Mouse (Mus musculus): ENCODE data around the gene 6430628N08Rik. TPM values are rescaled to one million over a fixed set of nuclear protein-coding genes. Genes with fewer than 3 reads are reported as not detected.
A peak's percentile ranks its signal among the peaks of the same experiment; 100 is the strongest.

Gene 6430628N08Rik
- polyA plus RNA-seq, 1 experiment: 0.16 TPM

- peak overlapping the region; percentile 87 for H3K4me3 ChIP-seq (replicated peaks)
- no peaks in the 10 kb centered on the region for H3K27me3 ChIP-seq (replicated peaks)
- H3K4me1 ChIP-seq: peaks cover 100% of the 10 kb centered on the region
- peaks cover 100% of the 10 kb centered on the region for H3K36me3 ChIP-seq (replicated peaks; ENCODE audit: low read length)
- TF ChIP-seq GATA1 (IDR thresholded peaks at IDR 0.05; ENCODE audit: borderline replicate concordance, low read length) (no peak), FLI1 (IDR thresholded peaks at IDR 0.05; ENCODE audit: low read length) (no peak)
- H3K9me3 ChIP-seq: no peaks in the 10 kb centered on the region
These were observed 34.9 kb upstream of the 6430628N08Rik start for GRCm38 (mm10) chr4:115855609-115856008.

- Histone ChIP-seq H3K4me3 (replicated peaks) (peak overlapping the region; percentile 69), H3K4me1 (peaks cover 100% of the 10 kb centered on the region)
These were observed 34.2 kb upstream of the 6430628N08Rik start for GRCm38 (mm10) chr4:115856282-115856681.

GRCm38 (mm10) chr4:115857293-115857883 lies 33.1 kb upstream of the 6430628N08Rik start:
- Histone ChIP-seq H3K9me3 (no peaks in the 10 kb centered on the region), H3K4me3 (replicated peaks) (peak overlapping the region; percentile 71), H3K27me3 (replicated peaks) (no peaks in the 10 kb centered on the region), H3K4me1 (peaks cover 98% of the 10 kb centered on the region), H3K36me3 (replicated peaks; ENCODE audit: low read length) (peaks cover 100% of the 10 kb centered on the region)
- TF ChIP-seq GATA1 (IDR thresholded peaks at IDR 0.05; ENCODE audit: borderline replicate concordance, low read length): no peak
- TF ChIP-seq FLI1 (IDR thresholded peaks at IDR 0.05; ENCODE audit: low read length): no peak

More at GRCm38 (mm10) chr4:115856282-115856681, 34.2 kb upstream of the 6430628N08Rik start:
- Histone ChIP-seq H3K27me3 (replicated peaks) (no peaks in the 10 kb centered on the region), H3K9me3 (no peaks in the 10 kb centered on the region), H3K36me3 (replicated peaks; ENCODE audit: low read length) (peaks cover 100% of the 10 kb centered on the region)
- TF ChIP-seq GATA1 (IDR thresholded peaks at IDR 0.05; ENCODE audit: borderline replicate concordance, low read length) (no peak), FLI1 (IDR thresholded peaks at IDR 0.05; ENCODE audit: low read length) (no peak)

DNA sequence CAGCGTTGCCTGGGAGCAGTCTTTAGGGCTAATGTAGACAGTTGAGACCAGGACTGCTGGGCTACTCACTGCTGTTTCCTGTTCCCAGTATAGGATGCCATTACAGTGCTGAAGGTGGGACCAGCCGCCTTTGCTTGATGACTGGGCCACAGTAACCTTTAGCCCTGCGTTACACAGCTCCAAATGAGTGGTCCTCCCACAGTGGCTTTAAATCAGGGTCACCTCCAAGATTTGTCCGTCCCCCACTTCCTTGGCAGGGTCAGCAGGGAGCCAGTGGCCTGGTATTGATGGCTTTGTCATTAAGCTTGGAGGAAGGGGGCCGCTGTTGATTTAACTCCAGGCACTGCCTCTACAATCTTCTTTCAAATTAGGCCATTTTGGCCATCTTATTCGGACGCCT lies 27.1 kb upstream of the 6430628N08Rik start:
- Histone ChIP-seq H3K36me3 (replicated peaks; ENCODE audit: low read length) (peaks cover 100% of the 10 kb centered on the region), H3K4me3 (replicated peaks) (no peak overlapping the region), H3K4me1 (peaks cover 81% of the 10 kb centered on the region), H3K27me3 (replicated peaks) (no peaks in the 10 kb centered on the region), H3K9me3 (no peaks in the 10 kb centered on the region)
- no peak for TF ChIP-seq GATA1 (IDR thresholded peaks at IDR 0.05; ENCODE audit: borderline replicate concordance, low read length)
- no peak for TF ChIP-seq FLI1 (IDR thresholded peaks at IDR 0.05; ENCODE audit: low read length)

- Histone ChIP-seq H3K4me3 (replicated peaks) (no peak overlapping the region), H3K9me3 (no peaks in the 10 kb centered on the region), H3K4me1 (peaks cover 77% of the 10 kb centered on the region), H3K27me3 (replicated peaks) (no peaks in the 10 kb centered on the region), H3K36me3 (replicated peaks; ENCODE audit: low read length) (peaks cover 100% of the 10 kb centered on the region)
- no peak for TF ChIP-seq FLI1 (IDR thresholded peaks at IDR 0.05; ENCODE audit: low read length)
- TF ChIP-seq GATA1 (IDR thresholded peaks at IDR 0.05; ENCODE audit: borderline replicate concordance, low read length): no peak
These were observed 26.6 kb upstream of the 6430628N08Rik start for GRCm38 (mm10) chr4:115863880-115864279.

DNA sequence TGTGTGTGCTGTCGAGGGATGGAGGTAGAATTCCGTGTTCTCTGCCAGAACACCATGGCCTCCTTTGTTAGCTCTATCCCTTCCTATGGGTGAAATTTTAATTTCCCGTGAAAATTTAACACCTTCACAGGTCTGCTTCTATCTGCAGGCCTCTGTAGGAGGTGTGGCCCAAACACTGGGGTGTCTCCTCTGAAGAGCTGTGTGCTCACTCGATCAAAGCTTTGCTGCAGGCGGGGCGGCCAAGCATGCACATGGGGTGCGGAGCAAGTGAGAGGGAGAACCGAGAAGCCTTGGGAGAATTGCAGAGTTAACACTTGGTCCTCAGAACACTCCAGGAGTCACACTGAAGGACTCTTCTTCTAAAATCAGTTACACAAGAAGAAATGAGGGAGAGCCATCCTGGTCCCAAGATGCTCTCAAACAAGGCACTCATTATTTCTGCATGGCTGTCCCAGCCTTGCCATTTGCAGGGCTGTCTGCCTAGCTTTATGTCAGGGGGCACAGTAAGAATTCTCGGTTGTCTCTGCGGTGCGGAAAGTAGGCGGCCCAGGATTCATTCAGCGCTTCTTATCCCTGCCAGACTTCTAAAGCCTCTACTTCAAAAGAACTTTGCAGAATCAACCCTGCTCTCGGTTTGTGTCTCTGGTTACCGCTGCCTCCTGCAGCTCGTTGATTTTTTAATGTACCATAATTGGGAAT lies 20.8 kb upstream of the 6430628N08Rik start:
- no peak overlapping the region for H3K4me3 ChIP-seq (replicated peaks)
- H3K4me1 ChIP-seq: peaks cover 43% of the 10 kb centered on the region
- H3K36me3 ChIP-seq (replicated peaks; ENCODE audit: low read length): peaks cover 100% of the 10 kb centered on the region
- no peaks in the 10 kb centered on the region for H3K9me3 ChIP-seq
- no peak for TF ChIP-seq GATA1 (IDR thresholded peaks at IDR 0.05; ENCODE audit: borderline replicate concordance, low read length)
- no peak for TF ChIP-seq FLI1 (IDR thresholded peaks at IDR 0.05; ENCODE audit: low read length)
- H3K27me3 ChIP-seq (replicated peaks): no peaks in the 10 kb centered on the region

DNA sequence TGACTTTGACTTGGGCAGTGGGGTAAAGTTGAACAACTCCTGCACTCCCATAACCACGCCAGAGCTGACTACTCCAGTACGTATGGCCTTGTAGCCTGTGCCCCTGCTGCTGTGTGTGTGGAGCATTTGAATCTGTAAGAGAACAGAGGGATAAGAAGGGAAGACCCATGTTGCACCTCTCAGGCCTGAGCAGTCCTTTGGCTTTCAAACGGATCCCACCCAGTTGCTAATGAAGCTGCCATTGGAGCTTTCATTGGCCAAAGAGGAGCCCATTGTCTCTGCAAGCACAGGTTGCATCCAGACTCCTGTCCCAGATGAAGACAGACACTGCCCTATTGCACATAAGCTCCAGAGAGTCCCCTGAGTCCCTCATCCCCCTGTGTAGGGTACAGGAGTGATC lies 17.2 kb upstream of the 6430628N08Rik start:
- H3K9me3 ChIP-seq: no peaks in the 10 kb centered on the region
- H3K4me1 ChIP-seq: peaks cover 41% of the 10 kb centered on the region
- H3K36me3 ChIP-seq (replicated peaks; ENCODE audit: low read length): peaks cover 100% of the 10 kb centered on the region
- H3K27me3 ChIP-seq (replicated peaks): no peaks in the 10 kb centered on the region
- TF ChIP-seq GATA1 (IDR thresholded peaks at IDR 0.05; ENCODE audit: borderline replicate concordance, low read length): no peak
- no peak for TF ChIP-seq FLI1 (IDR thresholded peaks at IDR 0.05; ENCODE audit: low read length)
- no peak overlapping the region for H3K4me3 ChIP-seq (replicated peaks)

DNA sequence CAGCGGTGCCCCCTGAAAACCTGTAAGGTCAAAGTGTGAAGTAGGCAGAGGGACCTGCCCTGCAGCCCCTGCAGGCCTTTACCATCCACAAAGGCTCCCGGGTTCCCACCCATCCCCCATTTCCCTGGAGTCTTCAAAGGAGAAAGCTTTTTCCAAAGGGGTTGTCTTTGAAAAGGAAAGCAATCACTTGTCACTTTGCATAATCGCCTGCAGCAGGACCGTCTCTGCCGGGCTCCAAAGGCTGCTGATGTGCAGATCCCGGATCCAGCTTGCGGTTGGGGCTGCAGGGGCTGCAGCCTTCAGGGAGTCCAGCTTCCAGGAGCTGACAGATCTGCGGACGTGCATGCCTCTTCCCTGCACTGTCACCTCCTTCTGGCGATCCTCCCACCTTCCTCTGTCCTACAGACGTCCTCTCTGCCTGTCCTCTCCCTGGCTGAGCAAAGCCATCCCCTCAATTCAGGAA lies 12.2 kb upstream of the 6430628N08Rik start:
- Histone ChIP-seq H3K27me3 (replicated peaks) (peaks cover 4% of the 10 kb centered on the region), H3K4me3 (replicated peaks) (no peak overlapping the region), H3K4me1 (peaks cover 52% of the 10 kb centered on the region), H3K36me3 (replicated peaks; ENCODE audit: low read length) (peaks cover 78% of the 10 kb centered on the region), H3K9me3 (no peaks in the 10 kb centered on the region)
- no peak for TF ChIP-seq FLI1 (IDR thresholded peaks at IDR 0.05; ENCODE audit: low read length)
- TF ChIP-seq GATA1 (IDR thresholded peaks at IDR 0.05; ENCODE audit: borderline replicate concordance, low read length): no peak

- Histone ChIP-seq H3K9me3 (no peaks in the 10 kb centered on the region), H3K4me1 (peaks cover 49% of the 10 kb centered on the region), H3K4me3 (replicated peaks) (no peak overlapping the region), H3K36me3 (replicated peaks; ENCODE audit: low read length) (peaks cover 73% of the 10 kb centered on the region), H3K27me3 (replicated peaks) (peaks cover 10% of the 10 kb centered on the region)
- no peak for TF ChIP-seq FLI1 (IDR thresholded peaks at IDR 0.05; ENCODE audit: low read length)
- no peak for TF ChIP-seq GATA1 (IDR thresholded peaks at IDR 0.05; ENCODE audit: borderline replicate concordance, low read length)
These were observed 11.6 kb upstream of the 6430628N08Rik start for GRCm38 (mm10) chr4:115878828-115879227.

GRCm38 (mm10) chr4:115881183-115881582 lies 9.3 kb upstream of the 6430628N08Rik start:
- Histone ChIP-seq H3K27me3 (replicated peaks) (peaks cover 29% of the 10 kb centered on the region), H3K36me3 (replicated peaks; ENCODE audit: low read length) (peaks cover 49% of the 10 kb centered on the region), H3K4me3 (replicated peaks) (no peak overlapping the region), H3K9me3 (no peaks in the 10 kb centered on the region), H3K4me1 (peaks cover 30% of the 10 kb centered on the region)
- TF ChIP-seq FLI1 (IDR thresholded peaks at IDR 0.05; ENCODE audit: low read length) (no peak), GATA1 (IDR thresholded peaks at IDR 0.05; ENCODE audit: borderline replicate concordance, low read length) (no peak)

All from megakaryocyte, embryonic 14.5 days (primary cell).